Mouse (Mus musculus): ENCODE measurements around the gene Klc1.

Klc1 gene

DNA sequence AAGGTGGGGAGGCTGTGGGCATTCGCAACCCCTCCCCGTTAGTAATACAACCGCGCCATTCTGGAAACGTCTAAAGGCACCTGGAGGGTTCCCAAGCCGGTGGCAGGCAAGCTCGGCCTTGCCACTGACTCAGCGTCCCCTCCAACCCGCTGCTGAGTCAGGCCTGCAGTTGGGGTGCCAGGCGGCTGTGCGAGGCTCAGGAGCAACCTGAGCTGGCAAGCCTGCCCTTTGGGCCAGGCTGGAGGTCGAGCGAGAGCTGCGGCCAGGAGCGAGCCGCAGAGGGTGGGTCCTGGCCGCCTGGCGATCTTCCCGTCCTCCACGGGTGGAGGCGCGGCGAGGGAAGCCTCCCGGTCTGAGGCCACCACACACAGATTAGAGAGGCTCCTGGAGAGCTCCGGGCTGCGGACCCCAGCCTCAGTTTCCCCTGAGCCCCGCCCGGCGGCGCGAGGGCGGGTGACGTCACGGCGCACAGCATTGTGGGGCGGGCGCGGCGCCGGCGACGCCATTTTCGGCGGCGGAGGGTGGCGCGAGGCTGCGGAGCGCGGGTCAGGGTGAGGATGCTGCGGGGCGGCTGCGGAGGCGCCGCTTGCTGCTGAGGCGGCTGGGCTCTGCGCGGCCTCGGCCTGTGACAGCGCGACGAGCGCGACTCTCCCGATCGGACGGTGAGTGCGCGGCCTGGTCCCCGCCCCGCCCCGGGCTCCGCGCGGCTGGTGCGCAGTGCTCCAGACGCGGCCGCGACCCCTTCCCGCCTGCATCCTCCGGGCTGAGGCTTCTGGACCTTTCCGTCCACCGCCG lies at the start of gene Klc1:
Gene Klc1, plus strand, starts transcription at position 469 of the 795 bp plus-strand sequence.
- ChIA-PET CTCF (interaction anchor here in 3 of 4 experiments (0.5 to 1.7 kb wide), 6 partner anchors 11 to 1025 kb away, joined by 3 to 8 read pairs (median 4); no protein-coding TSS in a partner anchor), POLR2A (interaction anchor here in 3 of 4 experiments (0.7 to 7.8 kb wide), 27 partner anchors 8 to 221 kb away, joined by 3 to 43 read pairs (median 5); partner anchors contain the start of genes Ckb (in 2 of the 3) and Zfyve21 (in 1 of the 3))

DNA sequence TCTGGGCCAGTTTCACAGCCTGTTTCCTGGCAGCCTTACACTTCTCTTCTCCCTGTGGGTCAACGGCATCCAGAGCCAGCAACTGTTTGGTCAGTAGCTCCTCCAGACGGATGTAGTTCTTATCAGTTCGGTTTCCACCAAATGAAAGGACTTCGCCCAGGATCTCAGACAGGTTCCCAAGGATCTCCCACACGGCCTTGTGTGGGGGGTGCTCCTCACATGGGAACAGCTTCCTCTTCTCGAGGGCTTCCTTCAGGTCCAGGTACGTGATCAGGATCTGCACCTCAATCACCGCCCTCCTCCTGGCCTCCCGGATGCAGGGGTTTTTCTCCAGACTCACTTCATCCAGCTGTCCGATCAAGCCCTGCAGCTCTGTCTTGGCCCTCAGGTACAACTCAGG lies 48.6 kb upstream of the Klc1 start:
- POLR2A ChIA-PET, result interaction anchor here in 2 of 4 experiments (0.5 to 8.5 kb wide), 12 partner anchors 13 to 42 kb away, joined by 3 to 97 read pairs (median 5); partner anchors contain the start of genes Ckb (in 2 of the 2) and Trmt61a (in 1 of the 2)
- CTCF ChIA-PET, result interaction anchor here in 1 of 4 experiments (0.6 kb wide), 1 partner anchor 16 kb away, joined by 3 read pairs; no protein-coding TSS in a partner anchor

DNA sequence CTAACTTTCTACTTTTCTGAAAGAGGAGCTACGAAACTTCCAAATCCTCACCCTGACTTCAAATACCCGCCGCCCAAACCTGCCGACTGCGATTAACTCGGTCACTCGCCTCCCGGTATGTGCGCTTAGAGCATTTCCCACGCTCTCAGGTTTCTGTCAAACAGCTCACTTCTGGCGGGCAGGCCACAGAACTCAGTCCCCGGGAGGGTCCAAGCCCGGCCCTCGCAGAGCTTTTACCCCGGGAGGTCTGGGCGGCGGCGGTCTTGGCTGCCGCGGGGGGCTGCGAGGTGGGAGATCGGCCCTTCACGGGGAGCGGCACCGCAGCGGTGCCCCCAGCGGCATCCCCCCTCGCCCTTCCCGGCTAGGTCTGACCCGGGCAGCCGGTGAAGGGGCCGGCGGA lies 46.2 kb upstream of the Klc1 start:
- ChIA-PET POLR2A (interaction anchor here (0.5 to 8.5 kb wide), 56 partner anchors 12 to 1071 kb away, joined by 3 to 97 read pairs (median 5); partner anchors contain the start of genes Ckb (in 3 of the 4), Eif5 (in 1 of the 4), Kif26a (in 1 of the 4) and Klc1 (in 1 of the 4)), CTCF (interaction anchor here (0.5 to 1.6 kb wide), 13 partner anchors 11 to 467 kb away, joined by 3 to 12 read pairs (median 4); no protein-coding TSS in a partner anchor)

DNA sequence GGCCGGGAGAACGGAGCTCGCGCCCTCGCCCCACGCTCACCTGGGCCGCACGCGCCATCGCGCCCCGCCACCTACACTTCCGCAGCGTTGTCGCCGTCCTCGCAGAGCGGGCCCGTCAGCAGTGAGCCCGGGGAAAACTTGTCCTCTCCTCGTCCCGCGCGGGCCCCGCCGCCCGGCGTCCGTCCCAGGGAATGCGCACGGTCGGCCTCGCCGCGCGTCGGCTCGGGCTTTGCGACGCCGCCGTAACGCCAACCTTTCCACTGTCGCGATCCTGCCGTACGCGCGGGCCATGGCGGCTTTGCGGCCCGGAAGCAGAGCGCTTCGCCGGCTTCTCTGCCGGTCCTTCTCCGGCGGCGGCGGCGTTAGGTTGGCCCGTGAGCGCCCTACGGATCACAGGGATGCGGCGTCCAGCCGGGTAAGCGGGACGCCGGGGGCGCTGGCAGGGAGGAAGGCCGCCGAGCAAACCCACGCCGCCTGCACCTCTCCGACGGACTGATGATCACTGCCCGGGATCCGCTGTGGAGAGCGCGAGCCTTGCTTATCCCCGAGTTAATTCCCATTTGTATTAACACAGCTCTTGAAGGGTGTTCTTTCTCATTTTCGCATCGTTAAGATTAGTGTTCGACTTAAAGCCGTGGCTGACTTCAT lies 45.5 kb upstream of the Klc1 start, which contains the start of the genes Bag5 and Apopt1:
Gene Bag5, minus strand, starts transcription at position 254 of the 648 bp plus-strand sequence.
Gene Apopt1, plus strand, starts transcription at position 258 of the 648 bp plus-strand sequence.
- ChIA-PET POLR2A (interaction anchor here (0.5 to 8.5 kb wide), 43 partner anchors 9 to 875 kb away, joined by 3 to 97 read pairs (median 5); partner anchors contain the start of genes Ckb (in 3 of the 4), Eif5 (in 1 of the 4), Klc1 (in 1 of the 4) and Trmt61a (in 1 of the 4)), CTCF (interaction anchor here (0.8 to 1.6 kb wide), 4 partner anchors 10 to 17 kb away, joined by 3 to 5 read pairs (median 4); no protein-coding TSS in a partner anchor)

DNA sequence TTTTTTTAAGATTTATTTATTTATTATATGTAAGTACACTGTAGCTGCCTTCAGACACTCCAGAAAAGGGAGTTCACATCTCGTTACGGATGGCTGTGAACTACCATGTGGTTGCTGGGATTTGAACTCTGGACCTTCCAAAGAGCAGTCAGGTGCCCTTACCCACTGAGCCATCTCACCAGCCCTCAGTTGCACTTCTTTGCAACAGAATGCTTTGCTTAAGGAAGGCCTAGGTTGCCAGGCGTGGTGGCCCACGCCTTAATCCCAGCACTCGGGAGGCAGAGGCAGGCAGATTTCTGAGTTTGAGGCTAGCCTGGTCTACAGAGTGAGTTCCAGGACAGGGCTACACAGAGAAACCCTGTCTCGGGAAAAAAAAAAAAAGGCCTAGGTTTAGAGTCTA lies 44.8 kb upstream of the Klc1 start:
- ChIA-PET POLR2A (interaction anchor here in 3 of 4 experiments (0.6 to 8.5 kb wide), 26 partner anchors 8 to 1030 kb away, joined by 3 to 97 read pairs (median 10); partner anchors contain the start of genes Ckb (in 2 of the 3), Eif5 (in 1 of the 3) and Trmt61a (in 1 of the 3)), CTCF (interaction anchor here in 1 of 4 experiments (0.5 to 0.8 kb wide), 3 partner anchors 86 to 1886 kb away, joined by 3 to 4 read pairs (median 4); no protein-coding TSS in a partner anchor)

DNA sequence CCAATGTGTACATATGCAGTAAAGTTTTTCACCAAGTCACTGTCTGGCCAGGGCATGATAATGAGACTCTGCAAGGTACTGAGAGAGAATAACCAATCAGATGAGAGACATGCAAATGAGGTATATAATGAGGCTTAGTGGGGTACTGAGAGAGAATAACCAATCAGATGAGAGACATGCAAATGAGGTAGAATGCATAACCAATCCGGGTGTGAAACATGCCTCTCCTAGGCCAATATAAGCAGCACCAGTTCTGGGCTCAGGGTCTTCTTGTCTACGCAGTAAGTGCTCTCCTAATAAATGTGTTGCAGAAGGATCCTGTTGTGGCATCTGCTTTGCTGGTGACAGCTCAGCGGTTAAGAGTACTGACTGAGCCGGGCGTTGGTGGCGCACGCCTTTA lies 42.1 kb upstream of the Klc1 start:
- CTCF ChIA-PET, result interaction anchor here in 2 of 4 experiments (0.5 to 0.7 kb wide), 2 partner anchors 12 to 20 kb away, joined by 3 read pairs; no protein-coding TSS in a partner anchor
- POLR2A ChIA-PET, result interaction anchor here in 2 of 4 experiments (0.6 to 6.2 kb wide), 7 partner anchors 10 to 1296 kb away, joined by 3 to 52 read pairs (median 5); partner anchors contain the start of gene Ckb (in 1 of the 2)

DNA sequence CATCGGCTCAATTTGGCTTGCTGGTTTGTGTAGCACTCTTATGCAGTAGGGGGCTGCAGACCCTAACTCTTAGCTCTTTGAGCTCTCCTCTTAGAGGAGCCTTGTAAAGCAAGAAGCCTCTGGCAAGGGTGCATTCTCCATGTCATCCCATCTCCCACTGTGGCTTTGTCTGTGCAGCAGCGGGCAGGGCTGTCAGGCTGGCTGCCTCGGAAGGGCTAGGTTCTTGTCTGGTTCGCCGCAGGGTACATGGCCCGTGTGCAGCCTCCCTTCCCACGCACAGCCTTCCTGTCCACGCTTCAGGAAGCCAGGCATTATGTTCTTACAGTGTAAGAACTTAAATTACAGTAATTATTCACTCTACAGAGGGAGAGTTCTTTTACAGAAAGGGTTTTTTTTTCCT lies 40.0 kb upstream of the Klc1 start:
- ChIA-PET POLR2A (interaction anchor here in 3 of 4 experiments (0.6 to 2.3 kb wide), 3 partner anchors 14 to 53 kb away, joined by 3 to 8 read pairs (median 3); no protein-coding TSS in a partner anchor), CTCF (no interaction called here)

DNA sequence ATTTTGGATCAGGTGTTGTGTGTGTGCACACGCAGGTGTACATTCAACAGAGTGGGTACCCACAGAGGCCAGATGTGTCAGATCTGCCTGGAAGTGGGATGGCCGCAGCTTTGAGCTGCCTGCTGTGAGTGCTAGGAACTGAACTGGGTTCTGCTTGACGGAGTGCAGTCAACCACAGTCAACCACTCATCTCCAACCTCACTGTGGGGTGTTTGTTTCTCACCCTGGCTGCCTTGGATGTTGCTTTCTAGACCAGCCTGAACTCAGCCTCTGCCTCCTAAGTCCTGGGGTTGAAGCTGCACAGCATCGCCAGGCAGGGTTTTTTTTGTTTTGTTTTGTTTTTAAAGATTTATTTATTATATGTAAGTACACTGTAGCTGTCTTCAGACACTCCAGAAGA lies 38.4 kb upstream of the Klc1 start:
- CTCF ChIA-PET, result interaction anchor here in 3 of 4 experiments (0.5 to 3.0 kb wide), 9 partner anchors 11 to 54 kb away, joined by 3 to 10 read pairs (median 3); no protein-coding TSS in a partner anchor
- POLR2A ChIA-PET, result interaction anchor here in 3 of 4 experiments (0.9 to 2.6 kb wide), 10 partner anchors 9 to 54 kb away, joined by 3 to 12 read pairs (median 6); no protein-coding TSS in a partner anchor

DNA sequence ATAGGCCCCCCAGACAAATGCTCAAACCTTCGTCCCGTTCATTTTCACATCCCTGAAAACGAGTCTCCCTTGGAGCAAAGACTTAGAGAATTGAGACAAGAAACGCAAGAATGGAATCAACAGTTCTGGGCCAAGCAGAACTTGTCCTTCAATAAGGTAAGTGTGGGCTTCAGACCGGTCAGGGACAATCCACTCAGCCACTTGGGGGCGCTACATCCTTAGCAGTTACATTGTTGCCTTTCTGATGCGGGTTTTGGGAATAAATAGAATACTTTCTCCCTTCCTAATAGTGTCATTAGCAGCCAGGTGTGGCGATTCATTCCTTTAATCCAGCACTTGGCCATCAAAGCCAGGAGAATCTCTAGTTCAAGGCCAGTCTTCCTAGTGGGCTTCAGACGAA lies 36.0 kb upstream of the Klc1 start:
- POLR2A ChIA-PET, result interaction anchor here in 2 of 4 experiments (1.0 to 7.5 kb wide), 7 partner anchors 9 to 75 kb away, joined by 3 to 95 read pairs (median 8); partner anchors contain the start of genes Apopt1 (in 1 of the 2), Bag5 (in 1 of the 2) and Ckb (in 1 of the 2)
- CTCF ChIA-PET, result interaction anchor here in 3 of 4 experiments (1.0 to 1.4 kb wide), 3 partner anchors 10 kb away, joined by 4 to 8 read pairs (median 4); partner anchors contain the start of genes Apopt1 (in 1 of the 3) and Bag5 (in 1 of the 3)

DNA sequence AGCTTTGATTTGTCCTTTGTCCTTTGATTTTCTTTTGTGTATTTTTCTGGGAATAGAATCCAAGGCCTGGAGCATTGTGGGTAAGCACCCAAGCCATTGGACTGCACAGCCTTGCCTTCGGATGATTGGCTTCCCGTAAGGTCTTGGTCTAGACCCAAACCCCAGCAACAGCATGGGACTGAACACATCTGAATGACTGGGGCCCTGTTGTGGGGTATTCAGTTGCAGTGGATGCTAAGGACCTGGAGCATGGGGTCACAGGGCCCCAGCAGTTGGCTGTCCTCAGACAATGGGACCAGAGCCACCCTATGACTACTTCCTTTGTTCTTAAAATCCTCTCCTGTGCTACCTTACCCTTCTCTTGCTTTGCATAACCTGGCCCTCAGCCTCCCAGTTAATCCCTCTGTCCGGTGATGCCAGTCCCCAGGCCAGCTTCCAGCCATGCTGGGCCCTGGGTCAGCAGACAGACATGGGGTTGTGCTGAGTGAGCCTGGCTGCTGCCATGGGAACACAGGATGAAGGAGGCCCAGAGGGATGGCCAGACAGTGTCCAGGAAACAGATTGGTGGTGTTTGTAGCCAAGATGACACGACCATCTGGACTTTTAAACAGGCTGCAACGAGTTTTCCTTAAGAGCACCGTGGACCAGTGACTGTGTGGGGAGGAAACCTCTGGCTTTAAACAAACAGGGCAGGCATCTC lies 33.9 kb upstream of the Klc1 start:
- ChIA-PET CTCF (interaction anchor here in 3 of 4 experiments (0.8 to 1.9 kb wide), 6 partner anchors 7 to 233 kb away, joined by 3 to 5 read pairs (median 3); no protein-coding TSS in a partner anchor), POLR2A (interaction anchor here in 3 of 4 experiments (0.9 to 7.5 kb wide), 21 partner anchors 7 to 187 kb away, joined by 3 to 95 read pairs (median 4); partner anchors contain the start of genes Ckb (in 2 of the 3), Eif5 (in 2 of the 3), Apopt1 (in 1 of the 3) and Bag5 (in 1 of the 3))

DNA sequence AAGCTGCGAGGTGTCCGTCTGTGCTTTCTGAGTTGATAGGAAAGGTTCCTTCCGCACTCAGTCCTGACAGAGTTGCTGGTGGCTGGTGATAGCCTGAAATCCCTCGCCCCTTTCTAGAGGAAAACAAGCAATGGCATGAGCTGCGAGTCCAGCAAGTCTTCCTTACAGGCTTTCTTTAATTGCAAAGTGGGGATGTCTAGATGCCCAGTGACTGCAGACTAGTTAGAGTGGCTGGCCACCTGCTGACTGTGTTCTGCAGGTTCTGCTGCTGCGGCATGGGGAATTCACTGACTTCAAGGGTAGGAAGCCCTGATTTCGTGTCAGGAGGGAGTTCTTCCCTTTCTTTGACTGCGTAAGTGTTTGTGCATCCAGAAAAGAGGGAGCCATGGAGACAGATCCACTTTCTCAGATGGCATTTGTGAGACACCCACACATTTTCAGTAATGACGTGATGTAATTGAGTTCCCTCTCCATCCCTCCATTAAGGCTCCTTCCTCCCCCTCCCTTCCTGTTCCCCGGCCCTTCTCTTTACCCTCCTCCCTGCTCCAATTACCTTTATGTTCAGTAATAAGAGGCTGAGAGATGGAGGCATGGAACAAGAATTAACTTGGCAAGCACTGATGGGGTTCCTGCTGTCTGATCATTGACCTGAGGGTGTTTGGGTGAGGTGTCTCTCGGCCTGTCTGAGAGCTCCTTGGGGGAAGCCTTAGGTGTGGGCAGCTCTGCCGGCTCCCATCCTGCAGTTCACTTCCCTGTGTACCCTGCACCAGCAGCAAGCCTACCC lies 33.1 kb upstream of the Klc1 start:
- ChIA-PET CTCF (interaction anchor here in 1 of 4 experiments (0.8 kb wide), 1 partner anchor 14 kb away, joined by 3 read pairs; no protein-coding TSS in a partner anchor), POLR2A (interaction anchor here in 3 of 4 experiments (0.6 to 7.5 kb wide), 20 partner anchors 12 to 836 kb away, joined by 3 to 95 read pairs (median 4); partner anchors contain the start of genes Ckb (in 2 of the 3), Apopt1 (in 1 of the 3), Bag5 (in 1 of the 3) and Eif5 (in 1 of the 3))

DNA sequence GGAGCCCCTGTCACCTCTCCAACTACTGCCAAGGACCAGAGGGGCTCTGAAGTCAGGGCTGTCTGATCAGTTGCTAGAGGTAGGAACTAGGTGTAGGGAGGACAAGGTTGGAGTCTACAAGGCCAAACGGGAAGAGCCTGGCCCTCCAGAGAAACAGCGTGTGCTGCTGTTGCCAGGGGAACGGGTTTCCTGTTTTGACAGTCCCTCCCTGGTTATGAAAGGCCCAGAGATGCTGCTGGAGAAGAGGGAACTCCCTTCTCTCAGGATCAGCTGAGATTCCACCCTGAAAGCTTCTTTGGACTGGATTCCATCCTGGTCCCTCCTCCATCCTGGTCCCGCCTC lies 32.6 kb upstream of the Klc1 start:
- POLR2A ChIA-PET, result interaction anchor here in 3 of 4 experiments (0.6 to 7.5 kb wide), 20 partner anchors 13 to 836 kb away, joined by 3 to 95 read pairs (median 4); partner anchors contain the start of genes Ckb (in 2 of the 3), Apopt1 (in 1 of the 3), Bag5 (in 1 of the 3) and Trmt61a (in 1 of the 3)
- CTCF ChIA-PET, result interaction anchor here in 1 of 4 experiments (0.6 to 2.8 kb wide), 2 partner anchors 13 to 1301 kb away, joined by 3 to 10 read pairs; no protein-coding TSS in a partner anchor

DNA sequence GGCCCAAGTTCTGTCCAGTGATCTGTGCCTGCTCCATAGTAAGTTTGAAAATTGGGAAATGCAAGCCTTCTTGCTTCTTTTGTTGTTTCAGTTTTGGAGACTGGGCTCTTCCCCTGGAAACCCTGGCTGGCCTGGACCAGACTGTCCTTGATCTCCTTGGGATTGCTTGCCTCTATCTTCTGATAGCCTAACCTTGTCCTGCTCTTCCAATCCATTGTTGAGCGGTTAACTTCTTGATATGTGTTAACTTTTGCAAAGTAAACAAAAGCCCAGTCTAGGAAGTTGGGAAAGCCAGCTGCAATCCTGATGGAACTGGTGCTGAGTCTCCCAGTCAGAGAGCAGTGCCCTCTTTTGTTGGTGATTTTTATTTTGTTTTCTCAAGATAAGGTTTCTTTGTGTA lies 30.7 kb upstream of the Klc1 start:
- CTCF ChIA-PET, result interaction anchor here in 3 of 4 experiments (0.5 to 2.8 kb wide), 5 partner anchors 11 to 846 kb away, joined by 3 to 10 read pairs (median 4); no protein-coding TSS in a partner anchor
- POLR2A ChIA-PET, result interaction anchor here (0.6 to 7.5 kb wide), 40 partner anchors 9 to 1082 kb away, joined by 3 to 95 read pairs (median 5); partner anchors contain the start of genes Ckb (in 3 of the 4), Apopt1 (in 2 of the 4), Bag5 (in 2 of the 4) and Eif5 (in 1 of the 4)

DNA sequence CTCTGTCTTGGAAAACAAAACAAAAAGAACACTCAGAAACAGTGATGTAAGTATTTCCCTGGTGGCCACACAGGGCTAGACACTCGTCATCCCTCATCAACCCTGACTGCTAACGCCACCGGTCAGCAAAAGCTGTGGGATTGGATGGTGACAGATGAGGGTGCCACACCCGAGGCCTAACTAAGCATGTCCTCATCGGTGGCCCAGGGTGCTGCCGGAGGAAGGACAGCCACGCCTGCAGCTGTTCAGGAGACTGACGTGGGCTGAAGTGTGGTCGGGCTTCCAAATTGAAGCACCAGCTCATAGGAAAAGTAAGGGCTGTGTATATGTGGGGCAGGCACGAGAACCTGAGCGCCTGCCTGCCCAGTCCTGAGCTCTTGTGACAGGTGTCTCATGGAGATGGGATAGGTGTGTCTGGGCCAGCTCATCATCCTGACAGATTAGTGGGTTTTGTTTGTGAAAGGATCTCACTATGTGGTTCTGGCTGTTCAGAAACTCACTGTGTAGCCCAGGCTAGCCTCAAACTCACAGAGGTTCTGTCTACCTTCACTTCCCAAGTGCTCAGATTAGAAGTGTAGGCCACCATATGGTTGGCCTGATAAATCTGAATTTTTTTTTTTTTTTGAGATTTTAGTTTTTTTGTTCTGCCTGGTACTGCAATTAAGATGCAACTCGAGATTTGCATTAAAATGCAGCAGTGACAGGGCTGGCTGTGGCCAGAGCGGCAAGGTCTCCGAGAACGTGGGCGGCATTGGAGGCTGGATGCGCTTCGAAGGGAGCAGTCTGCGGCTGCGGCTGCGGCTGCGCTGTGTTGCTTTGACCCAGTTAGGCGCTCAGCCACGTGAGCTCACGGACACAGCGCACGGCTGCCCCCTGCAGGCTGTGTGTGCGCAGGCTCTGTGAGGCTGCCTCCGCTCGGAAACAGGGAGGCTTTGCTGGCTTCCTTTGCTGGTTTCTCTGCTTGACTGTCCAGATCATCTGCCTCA lies 26.5 kb upstream of the Klc1 start:
- CTCF ChIA-PET, result interaction anchor here (0.5 to 2.2 kb wide), 42 partner anchors 8 to 943 kb away, joined by 3 to 14 read pairs (median 4); partner anchors contain the start of genes Atp5mpl (in 1 of the 4) and Klc1 (in 1 of the 4)
- POLR2A ChIA-PET, result interaction anchor here (0.6 to 5.0 kb wide), 57 partner anchors 8 to 774 kb away, joined by 3 to 37 read pairs (median 4); partner anchors contain the start of genes Apopt1 (in 2 of the 4), Bag5 (in 2 of the 4), Ckb (in 2 of the 4) and Trmt61a (in 2 of the 4)

Measured in embryonic stem cell, embryonic (primary cell).